Mouse (Mus musculus): ENCODE measurements at regions not wholly inside any gene's neighbourhood (a gene's known extent, or its start where the extent isn't known, plus 50 kb on each side); places are given as distances from the start of the nearest gene placed in this dataset.
A peak's percentile ranks its signal among the peaks of the same experiment; 100 is the strongest.

- no peak for DNase-seq (ENCODE audit: low read depth)
Measured at GRCm38 (mm10) chr6:49523184-49523583, 127.8 kb downstream of the Stk31 start.

GRCm38 (mm10) chr6:49523696-49524095 lies 128.3 kb downstream of the Stk31 start:
- DNase-seq (ENCODE audit: low read depth): no peak

- DNase-seq (ENCODE audit: low read depth): no peak
Measured at GRCm38 (mm10) chr6:49533956-49534355, 138.6 kb downstream of the Stk31 start.

GRCm38 (mm10) chr6:49534551-49534950 lies 139.1 kb downstream of the Stk31 start:
- DNase-seq (ENCODE audit: low read depth): no peak

- DNase-seq (ENCODE audit: low read depth): no peak
Measured at GRCm38 (mm10) chr6:49544946-49545345, 149.5 kb downstream of the Stk31 start.

- DNase-seq (ENCODE audit: low read depth): no peak
Measured at GRCm38 (mm10) chr6:49555069-49555468, 159.7 kb downstream of the Stk31 start.

GRCm38 (mm10) chr6:49558508-49558907 lies 163.1 kb downstream of the Stk31 start:
- no peak for DNase-seq (ENCODE audit: low read depth)

GRCm38 (mm10) chr6:49559112-49559511 lies 163.7 kb downstream of the Stk31 start:
- DNase-seq (ENCODE audit: low read depth): no peak

GRCm38 (mm10) chr6:49578340-49578739 lies 182.9 kb downstream of the Stk31 start:
- peak; percentile 48 for DNase-seq (ENCODE audit: low read depth)

- DNase-seq (ENCODE audit: low read depth): no peak
Measured at GRCm38 (mm10) chr6:49579691-49580090, 184.3 kb downstream of the Stk31 start.

- no peak for DNase-seq (ENCODE audit: low read depth)
Measured at GRCm38 (mm10) chr6:49582040-49582707, 186.8 kb downstream of the Stk31 start.

- DNase-seq (ENCODE audit: low read depth): no peak
Measured at GRCm38 (mm10) chr6:49586553-49586952, 191.1 kb downstream of the Stk31 start.

- DNase-seq (ENCODE audit: low read depth): no peak
Measured at GRCm38 (mm10) chr6:49588677-49589076, 193.3 kb downstream of the Stk31 start.

- DNase-seq (ENCODE audit: low read depth): no peak
Measured at GRCm38 (mm10) chr6:49590927-49591631, 195.7 kb downstream of the Stk31 start.

GRCm38 (mm10) chr6:49591632-49592000 lies 196.2 kb downstream of the Stk31 start:
- DNase-seq (ENCODE audit: low read depth): no peak

GRCm38 (mm10) chr6:49592676-49593075 lies 197.3 kb downstream of the Stk31 start:
- DNase-seq (ENCODE audit: low read depth): no peak

GRCm38 (mm10) chr6:49603201-49603600 lies 207.8 kb downstream of the Stk31 start:
- DNase-seq (ENCODE audit: low read depth): no peak

- no peak for DNase-seq (ENCODE audit: low read depth)
Measured at GRCm38 (mm10) chr6:49603844-49604243, 208.4 kb downstream of the Stk31 start.

- DNase-seq (ENCODE audit: low read depth): no peak
Measured at GRCm38 (mm10) chr6:49606028-49606427, 210.6 kb downstream of the Stk31 start.

- no peak for DNase-seq (ENCODE audit: low read depth)
Measured at GRCm38 (mm10) chr6:49606626-49607158, 211.3 kb downstream of the Stk31 start.

GRCm38 (mm10) chr6:49624080-49624479 lies 198.4 kb upstream of the Npy start:
- no peak for DNase-seq (ENCODE audit: low read depth)

- DNase-seq (ENCODE audit: low read depth): no peak
Measured at GRCm38 (mm10) chr6:49624564-49624963, 197.9 kb upstream of the Npy start.

- DNase-seq (ENCODE audit: low read depth): no peak
Measured at GRCm38 (mm10) chr6:49633470-49634095, 188.9 kb upstream of the Npy start.

Measured in fibroblast of lung, adult 2 months (primary cell).